Mouse (Mus musculus): ENCODE measurements around the gene Inka2.

The Inka2 gene

DNA sequence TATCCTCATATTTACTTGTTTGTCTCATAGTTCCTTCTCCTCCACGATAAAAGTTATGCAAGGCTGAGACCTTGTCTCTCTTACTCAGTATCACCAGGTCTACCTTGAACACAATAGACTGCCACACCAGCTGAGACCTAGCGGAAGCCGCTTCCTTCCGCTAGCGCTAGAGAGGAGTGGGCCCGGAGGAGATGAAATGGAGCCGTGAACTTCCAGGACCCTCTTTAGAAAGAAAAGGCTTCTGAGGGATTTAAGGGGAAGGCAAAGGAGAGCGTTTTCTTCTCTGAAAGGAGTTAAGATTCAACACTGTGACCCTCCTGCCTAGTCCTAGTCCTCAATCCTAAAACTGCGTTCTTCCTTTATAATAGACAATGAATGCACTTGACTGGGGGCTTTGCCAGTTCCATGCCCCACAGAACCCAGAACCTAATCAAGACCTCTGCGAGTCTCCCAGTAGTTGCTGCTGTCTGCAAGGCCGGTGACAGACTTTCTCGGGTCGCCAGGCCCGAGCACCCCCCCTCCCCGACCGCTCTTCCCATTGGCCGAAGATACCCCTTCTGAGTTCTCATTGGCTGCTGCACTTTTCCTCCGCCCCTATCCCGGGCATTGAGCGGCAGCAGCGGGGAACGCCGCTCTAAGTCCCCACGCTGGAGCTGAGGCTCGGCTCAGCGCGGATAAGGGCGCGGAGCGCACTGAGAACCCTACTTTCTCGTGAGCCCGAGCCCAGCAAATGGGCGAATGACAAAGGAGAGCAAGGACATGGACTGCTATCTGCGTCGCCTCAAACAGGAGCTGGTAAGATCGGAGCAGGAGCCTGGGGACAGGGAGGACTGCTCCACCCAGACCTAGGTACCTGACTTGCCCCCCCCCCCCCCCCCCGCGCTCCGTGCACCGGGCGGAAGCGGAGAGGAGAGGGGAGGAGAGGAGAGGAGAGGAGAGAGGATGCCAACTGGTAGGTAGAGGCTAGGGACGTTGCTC, at the start of gene Inka2:
Inka2 (plus strand) TSS at position 569 of the 978 bp plus-strand sequence.
- peak; percentile 49 to 61 for DNase-seq (ENCODE audit: low read depth in 2 of 2, low spot score in 2 of 2)

DNA sequence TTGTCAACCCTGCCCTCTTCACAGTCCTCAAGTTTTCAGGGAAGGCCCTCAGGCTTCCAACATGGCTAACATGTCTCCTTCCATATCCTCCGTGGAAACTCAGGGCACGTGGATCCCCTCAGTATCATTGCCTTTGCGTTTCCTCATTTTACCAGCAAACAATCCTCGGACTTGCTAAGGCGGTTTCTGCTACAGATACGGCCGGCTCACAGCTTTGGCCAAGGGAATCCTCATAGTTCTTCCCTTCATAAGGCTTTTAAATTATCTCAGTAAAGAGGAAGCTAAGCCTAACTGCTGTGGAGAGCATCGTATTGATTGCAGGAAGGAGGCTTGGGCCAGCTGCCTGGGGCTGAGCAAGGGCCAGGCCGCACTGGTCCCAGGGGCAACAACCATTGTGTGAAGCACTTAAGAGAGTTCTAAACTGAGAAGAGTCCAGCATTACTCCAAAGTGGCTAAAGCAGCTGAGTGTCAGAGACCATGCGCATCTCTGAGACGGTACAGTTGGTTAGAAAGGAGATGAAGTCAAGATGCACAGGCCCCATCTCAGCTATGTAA, 49.3 kb upstream of the Inka2 start:
- no peak for DNase-seq (ENCODE audit: low read depth in 2 of 2, low spot score in 2 of 2)

DNA sequence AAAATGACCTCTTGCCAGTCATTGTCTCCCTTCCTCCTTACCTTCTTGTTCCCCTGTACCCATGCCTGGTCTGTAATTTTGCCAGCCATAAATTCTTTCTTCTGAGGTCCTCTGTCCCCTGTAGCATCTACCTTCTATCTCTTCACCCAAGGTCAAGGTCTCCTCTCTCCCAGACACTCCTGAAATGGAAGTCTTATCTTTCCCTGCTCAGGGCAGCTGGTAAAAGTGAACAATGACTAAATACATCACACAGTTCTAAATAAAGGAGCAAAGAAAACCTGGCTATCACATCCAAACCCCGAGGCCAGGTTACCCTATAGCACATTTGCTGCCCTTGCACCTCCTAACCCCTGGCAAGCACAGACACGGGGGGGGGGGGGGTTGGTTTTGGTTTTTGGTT, 43.9 kb upstream of the Inka2 start:
- no peak for DNase-seq (ENCODE audit: low read depth in 2 of 2, low spot score in 2 of 2)

DNA sequence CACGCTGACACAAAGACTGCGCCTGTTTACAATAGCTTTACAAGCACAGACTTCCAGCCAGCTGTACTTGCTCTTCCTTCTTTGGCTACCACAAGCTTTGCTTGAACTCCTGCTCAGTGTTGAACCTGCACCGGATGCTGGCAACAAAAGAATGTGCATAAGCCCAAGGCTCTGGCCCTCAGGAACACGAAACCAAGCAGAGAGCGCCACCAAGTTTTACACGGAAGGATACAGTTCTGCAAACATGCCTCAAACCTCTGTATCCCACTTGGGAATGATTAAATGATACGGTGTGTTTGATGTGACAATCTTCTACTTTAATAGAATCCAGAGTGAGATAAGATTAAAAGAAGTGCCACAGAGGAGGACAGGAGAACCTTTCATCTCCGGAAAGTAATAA, 41.4 kb upstream of the Inka2 start:
- no peak for DNase-seq (ENCODE audit: low read depth in 2 of 2, low spot score in 2 of 2)

DNA sequence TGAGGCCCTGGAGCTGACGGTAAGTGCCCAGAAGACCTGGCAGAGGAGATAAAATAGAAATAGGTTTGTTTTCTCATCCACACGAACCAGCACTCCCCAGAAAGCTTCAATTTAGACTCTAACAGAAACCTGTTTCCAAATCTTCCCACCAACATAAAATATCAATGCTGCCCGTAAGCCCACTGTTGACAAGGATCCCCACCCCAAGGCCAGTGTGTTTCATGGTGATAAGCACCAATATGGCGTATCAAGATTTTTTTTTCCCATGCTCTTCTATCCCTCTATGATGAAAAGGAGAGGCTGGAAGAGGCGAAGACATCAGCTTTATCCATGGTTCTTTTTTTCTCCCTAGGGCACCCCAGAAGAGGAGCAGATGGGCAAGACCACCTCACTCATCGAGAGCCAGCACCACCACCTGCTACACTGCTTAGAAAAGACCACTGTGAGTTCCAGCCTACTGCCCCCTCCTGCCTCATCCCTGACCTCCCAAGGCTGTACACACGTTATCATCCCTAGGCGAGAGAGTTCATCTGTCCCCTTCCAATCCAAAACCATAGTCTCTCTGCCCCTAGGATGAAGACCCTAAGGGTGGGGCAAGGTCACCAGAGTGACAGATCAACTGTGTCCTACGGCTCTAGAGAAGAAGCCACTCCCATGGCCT, 39.2 kb upstream of the Inka2 start:
- DNase-seq (ENCODE audit: low read depth in 2 of 2, low spot score in 2 of 2) = no peak

DNA sequence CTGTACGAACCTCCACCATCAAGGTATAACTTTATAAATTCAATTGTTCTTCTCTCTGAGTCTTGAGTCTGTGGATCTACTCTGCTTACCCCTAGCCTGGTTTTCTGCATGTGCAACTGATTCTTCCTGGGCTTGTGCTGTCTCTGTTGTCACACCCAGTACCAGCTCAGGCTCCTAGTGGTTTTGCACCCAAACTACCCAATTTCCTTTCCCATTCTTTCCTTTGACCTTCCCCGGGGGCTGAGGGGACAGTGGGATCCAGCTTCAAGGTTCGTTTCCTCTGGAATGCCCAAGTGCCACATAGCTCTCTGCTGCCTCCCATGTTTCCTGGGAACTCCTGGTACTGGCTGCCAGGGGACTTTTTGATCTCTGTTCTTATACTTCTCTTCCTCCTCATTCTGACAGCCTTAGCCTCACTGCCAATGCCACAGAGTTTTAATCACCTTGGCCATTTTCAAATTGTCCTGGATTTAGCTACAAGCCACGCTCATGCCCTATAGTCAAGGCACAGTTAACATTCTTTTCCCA, 37.3 kb upstream of the Inka2 start:
- no peak for DNase-seq (ENCODE audit: low read depth in 2 of 2, low spot score in 2 of 2)

DNA sequence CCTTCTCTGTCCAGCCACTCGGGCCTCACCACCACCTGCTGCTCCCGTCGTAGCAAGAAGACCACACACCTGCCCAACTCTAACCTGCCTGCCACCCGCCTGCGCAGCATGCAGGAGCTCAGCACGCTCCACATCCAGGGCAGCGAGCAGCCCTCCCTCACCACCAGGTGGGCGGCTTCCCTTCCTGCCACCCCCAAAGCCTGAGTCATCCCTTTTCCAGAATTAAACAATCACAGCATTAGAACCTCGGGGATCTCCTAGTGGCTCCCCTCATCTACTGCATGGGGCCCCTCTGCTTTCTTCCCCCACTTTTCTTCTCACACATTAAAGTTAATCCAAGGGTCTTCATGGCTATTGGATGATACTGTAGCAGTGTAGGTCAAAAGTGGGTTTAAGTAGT, 36.2 kb upstream of the Inka2 start:
- no peak for DNase-seq (ENCODE audit: low read depth in 2 of 2, low spot score in 2 of 2)

DNA sequence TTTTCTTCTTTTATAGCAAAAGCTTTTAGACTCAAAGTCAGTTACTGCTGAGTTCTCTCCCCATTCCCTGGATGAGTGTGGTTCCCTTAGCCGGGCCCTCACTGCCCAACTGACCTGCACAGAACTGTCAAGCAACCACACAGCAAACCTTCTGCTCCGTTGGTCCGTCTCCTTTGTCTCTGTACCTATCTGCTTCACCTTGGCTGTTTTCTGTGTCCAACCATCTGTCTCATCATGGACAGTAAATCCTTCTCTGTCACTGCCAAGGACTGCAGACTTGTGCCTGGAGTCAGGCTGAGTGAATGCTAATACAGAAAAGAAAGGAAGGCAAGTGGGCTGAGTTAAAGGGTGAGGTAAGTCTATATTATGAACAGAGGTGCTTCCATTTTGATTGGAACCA, 34.6 kb upstream of the Inka2 start:
- DNase-seq (ENCODE audit: low read depth in 2 of 2, low spot score in 2 of 2) = no peak

DNA sequence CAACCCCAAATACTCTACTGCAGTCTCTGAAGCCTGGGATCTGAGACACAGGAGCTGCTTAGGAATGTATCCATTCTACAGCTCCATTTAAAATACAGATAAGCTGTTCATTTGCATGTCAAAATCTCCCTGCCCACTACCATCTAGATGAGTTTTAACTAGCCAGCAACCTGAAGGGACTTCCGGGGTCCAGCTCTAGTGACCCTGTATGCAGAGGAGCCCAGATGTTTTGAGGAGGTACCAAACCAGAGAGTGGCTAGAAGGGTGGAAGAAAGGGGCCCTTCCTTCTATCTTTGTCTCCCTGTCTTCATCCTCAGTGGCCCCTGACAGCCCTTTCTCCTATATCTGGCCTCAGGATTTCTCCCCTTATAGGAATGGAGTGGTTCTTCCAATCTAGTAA, 33.6 kb upstream of the Inka2 start:
- DNase-seq (ENCODE audit: low read depth in 2 of 2, low spot score in 2 of 2) = no peak

DNA sequence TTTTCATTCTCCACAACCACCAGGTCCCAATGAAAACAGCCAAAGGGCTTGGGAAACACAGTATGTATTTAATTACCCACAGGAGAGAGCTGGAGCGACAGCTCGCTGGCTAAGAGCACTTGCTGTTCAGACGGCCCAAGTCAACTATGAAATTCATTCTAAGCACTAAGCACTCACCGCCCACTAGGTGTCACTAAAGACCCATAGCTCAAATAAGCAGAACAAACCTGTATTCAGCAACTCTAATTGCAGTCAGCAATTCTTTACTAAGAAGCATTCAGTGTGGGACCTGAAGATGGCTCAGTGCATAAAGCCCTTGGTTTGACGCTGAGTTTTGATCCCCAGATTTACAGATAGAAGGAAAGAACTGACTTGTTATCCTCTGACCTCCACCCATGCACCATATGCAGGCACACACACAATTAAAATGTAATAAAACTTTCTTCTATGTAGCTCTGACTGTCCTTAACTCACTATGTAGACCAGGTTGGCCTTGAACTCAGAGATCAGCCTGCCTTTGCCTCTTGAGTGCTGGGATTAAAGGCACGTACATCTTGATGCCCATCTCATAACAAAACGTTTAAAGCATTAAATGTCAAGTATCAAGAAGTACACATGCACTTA, 29.7 kb upstream of the Inka2 start:
- peak; percentile 69 to 76 for DNase-seq (ENCODE audit: low read depth in 2 of 2, low spot score in 2 of 2)

DNA sequence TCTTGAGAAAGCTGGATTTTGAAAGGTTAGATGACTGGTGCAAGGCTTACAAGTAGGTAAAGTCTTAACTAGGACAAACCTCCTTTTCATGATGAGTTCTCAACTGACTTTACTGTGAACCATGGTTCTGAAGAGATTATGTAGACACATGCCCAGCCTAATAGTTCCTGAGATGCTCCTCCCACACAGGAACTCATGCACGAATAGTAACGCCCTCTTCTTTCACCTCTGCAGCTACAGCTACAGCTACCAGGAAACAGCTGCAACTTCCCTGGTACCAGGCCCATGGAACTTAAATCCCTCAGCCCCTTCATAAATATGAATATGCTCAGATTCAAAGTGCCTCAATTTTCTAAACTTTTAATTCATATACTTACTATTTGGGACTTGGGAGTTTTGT, 28.5 kb upstream of the Inka2 start:
- no peak for DNase-seq (ENCODE audit: low read depth in 2 of 2, low spot score in 2 of 2)

DNA sequence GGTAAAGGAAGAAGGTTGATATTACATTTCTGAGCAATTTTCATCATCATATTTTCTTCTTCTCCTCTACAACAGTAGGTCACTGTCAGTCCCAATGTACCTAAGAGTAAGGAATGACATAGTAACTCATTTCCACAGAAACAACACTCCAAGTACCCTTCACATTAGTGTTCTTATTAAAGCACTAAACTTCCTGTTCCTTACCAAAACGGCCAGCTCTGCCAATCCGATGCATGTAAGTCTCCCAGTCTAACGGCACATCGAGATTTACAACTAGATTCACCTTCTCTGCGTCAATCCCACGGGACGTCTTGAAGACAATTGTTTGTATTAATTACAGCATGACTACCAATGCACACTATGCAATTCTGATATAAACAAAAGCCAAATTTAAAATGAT, 24.1 kb upstream of the Inka2 start:
- DNase-seq (ENCODE audit: low read depth in 2 of 2, low spot score in 2 of 2) = no peak

DNA sequence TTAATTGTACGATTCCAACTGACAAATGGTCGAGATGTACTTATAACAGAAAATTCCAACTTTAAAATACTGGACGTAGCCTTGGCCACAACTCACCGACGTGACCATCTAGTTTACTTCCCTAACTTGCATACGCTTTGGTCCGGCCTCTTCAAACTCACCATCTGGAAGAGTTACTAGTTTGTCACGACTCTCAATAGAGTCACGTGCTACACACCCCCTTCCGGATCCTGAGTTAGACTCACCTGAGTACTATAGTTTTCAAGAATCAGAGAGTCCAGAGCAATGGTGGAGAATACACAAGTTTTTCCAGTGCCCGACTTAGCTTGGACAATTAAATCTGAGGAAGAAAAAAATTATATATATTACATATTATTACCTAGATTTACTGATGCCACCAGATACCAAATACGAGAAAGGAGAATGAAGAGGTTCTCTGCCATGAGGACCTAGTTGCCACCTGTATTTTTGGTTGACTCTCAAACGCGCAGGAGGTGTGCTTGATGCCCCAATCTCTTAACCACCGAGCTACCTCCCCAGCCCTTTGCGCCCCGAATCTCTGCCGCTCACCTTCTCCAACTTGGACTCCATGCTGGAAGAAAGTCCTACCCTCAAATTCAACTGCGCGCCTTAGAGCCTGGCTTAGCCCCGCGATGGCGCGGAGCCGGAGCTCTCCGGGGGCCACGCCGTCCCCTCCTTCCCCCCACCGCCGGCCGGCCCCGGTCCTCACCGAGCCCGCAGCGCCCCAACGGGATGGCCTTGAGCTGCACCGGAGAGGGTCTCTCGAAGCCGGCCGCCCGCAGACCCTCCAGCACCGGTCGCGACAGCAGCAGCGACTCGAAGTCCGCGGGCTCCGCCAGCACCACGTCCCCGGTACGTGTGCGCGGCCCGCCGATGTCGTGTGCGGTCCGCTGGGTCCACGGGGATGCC, 17.7 kb upstream of the Inka2 start:
- no peak for DNase-seq (ENCODE audit: low read depth in 2 of 2, low spot score in 2 of 2)

DNA sequence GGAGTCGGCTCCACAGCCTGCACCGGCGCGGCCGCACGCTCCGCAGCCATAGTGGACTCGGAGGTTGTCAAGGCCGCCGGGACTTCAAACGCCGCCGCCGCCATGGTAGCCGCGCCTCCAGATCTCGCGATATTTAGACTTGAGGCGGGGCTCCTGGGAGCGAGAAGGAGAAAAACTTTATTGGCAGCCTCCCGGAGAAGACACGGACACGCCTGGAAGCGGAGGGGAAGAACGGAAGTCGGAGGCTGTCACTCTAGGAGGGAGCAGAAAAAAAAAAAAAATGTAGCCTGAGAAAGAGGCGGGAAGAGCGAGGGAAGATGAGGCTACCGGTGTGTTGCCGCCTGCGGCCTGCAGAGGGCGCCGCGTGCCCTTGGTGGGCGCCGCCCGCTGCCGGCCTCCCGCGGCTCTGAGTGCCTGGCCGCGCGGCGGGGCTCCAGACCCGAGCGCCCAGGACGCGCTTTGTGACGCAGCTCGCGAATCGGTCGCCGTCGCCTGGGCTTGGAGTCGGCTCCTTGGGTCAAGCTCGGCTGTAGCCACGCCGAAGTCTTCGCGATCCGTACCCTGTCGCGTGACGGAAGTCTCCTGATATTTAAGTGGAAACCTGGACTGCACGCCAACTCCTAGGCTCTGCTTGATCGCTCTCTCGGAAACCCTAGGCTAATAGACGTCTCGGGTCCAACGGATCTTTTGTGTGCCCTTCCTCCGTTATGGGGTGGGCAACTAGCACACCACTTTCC, 16.9 kb upstream of the Inka2 start, which contains the start of gene Ddx20:
Ddx20 (minus strand) TSS at position 251 of the 737 bp plus-strand sequence.
- DNase-seq (ENCODE audit: low read depth in 2 of 2, low spot score in 2 of 2) = peak; percentile 95

DNA sequence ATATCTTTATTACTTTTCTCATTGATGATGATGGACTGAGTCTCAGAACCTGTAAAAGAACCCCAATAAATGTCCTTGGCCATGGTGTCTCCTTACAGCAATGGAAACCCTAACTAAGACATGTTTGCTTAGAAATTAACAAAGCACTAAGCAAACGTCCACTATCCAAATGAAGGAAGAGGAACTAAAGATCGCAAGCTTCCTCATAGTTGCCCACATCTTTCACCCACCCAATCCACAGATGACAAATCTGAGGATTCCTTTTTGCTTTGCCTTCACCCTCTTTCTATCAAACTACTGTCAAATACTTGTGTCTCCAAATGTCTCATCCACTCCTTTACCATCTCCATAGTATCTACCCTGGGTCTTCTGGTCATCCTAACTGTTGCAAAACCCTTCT, 15.9 kb upstream of the Inka2 start:
- no peak for DNase-seq (ENCODE audit: low read depth in 2 of 2, low spot score in 2 of 2)

DNA sequence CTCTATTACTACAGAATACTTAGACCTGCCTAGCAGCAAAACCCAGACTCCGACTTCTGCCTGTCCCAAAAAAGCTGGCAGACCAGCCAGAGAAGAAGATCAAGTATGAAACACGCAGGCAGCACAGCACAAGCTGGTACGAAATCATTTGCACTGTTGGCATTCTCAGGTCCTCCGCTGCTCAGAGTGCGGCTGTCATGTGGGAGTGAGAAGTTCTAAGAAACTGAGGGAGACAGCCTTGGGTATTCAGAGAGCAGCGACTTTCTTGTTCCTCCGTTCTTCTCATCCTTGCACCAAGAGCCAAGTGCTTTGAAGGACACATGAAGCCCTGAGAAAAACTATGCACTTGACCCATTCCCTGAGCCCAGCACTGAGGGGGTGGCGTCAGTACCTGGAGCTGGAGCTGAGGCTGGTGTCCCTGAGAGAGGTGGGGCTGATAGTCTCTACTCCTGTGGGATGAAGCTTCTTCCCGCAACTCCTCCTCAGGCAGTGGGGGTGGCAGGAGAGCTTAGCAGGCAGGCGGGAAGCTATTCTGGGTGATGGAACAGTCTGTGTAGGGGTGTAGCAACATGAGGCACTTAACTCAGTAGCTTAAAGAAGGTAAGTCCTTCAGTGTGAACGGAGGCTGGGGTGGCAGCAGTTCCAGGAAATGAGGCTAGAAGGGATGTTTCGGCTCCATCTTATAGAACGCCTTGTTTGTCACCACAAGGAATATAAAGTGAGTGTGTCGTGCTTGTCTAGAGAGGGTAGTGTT, 10.9 kb upstream of the Inka2 start:
- no peak for DNase-seq (ENCODE audit: low read depth in 2 of 2, low spot score in 2 of 2)

DNA sequence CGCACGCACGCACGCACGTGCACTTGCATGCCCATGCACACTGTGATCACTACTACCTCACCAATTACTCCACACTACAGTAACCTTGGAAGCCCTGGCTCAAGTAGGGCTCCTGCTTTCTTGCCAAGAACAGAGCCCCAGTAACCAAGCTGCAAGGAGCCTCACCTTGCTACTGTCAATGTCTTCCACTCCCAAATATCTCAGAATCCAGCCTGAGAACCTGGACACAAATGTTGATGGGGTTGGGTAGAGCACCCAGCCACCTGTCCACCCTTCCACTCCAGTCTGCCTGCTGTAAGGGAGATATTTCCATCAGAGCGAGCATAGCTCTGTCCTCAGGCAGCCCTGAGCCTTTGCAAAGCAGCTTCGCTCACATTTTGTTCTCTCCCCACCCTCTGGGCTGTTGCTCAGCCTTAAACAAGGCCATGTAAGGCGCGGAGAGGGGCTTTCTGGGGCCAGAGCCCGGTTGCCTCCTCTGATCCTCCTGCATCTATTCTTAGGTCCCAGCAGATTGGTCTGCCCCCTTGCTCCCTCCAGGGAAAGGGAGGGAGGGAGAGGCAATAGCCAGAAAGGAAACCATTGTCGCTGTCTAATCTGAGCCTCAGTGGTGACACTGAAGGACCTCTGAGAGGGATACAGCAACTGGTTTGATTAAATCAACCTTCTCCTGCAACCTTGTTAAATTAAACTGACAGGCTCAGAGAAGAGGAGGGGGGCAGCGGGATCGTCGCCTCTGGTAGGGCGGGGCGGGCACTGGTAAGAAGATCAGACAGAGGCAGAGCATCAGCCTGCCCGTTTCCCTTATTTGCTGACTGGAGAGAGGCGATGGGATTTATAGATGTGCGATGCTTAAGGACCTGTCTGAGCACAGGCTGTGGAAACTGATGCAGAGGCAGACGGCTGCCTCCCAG, 8.7 kb upstream of the Inka2 start:
- no peak for DNase-seq (ENCODE audit: low read depth in 2 of 2, low spot score in 2 of 2)

Data from CD8-positive naive resting alpha-beta T cell, adult 2 months (primary cell).